Mouse (Mus musculus) thymus, postnatal 0 days (tissue): ENCODE results near the gene Mmel1. TPM values are rescaled to one million over a fixed set of nuclear protein-coding genes. Genes with fewer than 3 reads are reported as not detected.
A peak's percentile ranks its signal among the peaks of the same experiment; 100 is the strongest.

Source experiments
- DNase-seq: peaks from one replicate; pipeline ENCODE4 v3.0.0-alpha.2; 2015; ENCODE audit warnings: low spot score
- polyA plus RNA-seq: library from polyadenylated mRNA; unstranded; fragments of >200 nt; fragmentation: Nextera tagmentation; extraction: Ambion mirVana; gene quantifications from 2 replicates; pipeline ENCODE4 v1.2.1, GENCODE M21; 2015

Mmel1 gene
- polyA plus RNA-seq, 1 experiment from 2014 or later: 0.22 TPM

- DNase-seq: peak; percentile 67
Measured at GRCm38 (mm10) chr4:154935788-154936187, 66.4 kb downstream of the Mmel1 start.

- DNase-seq: peak; percentile 79
Measured at GRCm38 (mm10) chr4:154936542-154937255, 67.3 kb downstream of the Mmel1 start.

GRCm38 (mm10) chr4:154937746-154938145, 68.4 kb downstream of the Mmel1 start:
- no peak for DNase-seq

GRCm38 (mm10) chr4:154940156-154940555, 70.8 kb downstream of the Mmel1 start:
- DNase-seq: no peak

- DNase-seq: no peak
Measured at GRCm38 (mm10) chr4:154941831-154942230, 72.4 kb downstream of the Mmel1 start.

GRCm38 (mm10) chr4:154942632-154943322, 73.4 kb downstream of the Mmel1 start:
- no peak for DNase-seq

- no peak for DNase-seq
Measured at GRCm38 (mm10) chr4:154943323-154944039, 74.1 kb downstream of the Mmel1 start.

- peak; percentile 91 for DNase-seq
Measured at GRCm38 (mm10) chr4:154944121-154944590, 74.8 kb downstream of the Mmel1 start.

Other genes starting within 250 kb of the Mmel1 start
- 6.6 and 7.6 TPM in 2 replicates for gene Prdm16, start 232.7 kb upstream of the Mmel1 start, polyA plus RNA-seq
- not detected in 2 replicates for gene Actrt2, start 201.7 kb upstream of the Mmel1 start, polyA plus RNA-seq
- 0.03 and 0.04 TPM in 2 replicates for gene Ttc34, start 32.1 kb upstream of the Mmel1 start, polyA plus RNA-seq
- 229 and 245 TPM in 2 replicates for gene Fam213b, start 29.6 kb downstream of the Mmel1 start, polyA plus RNA-seq
- gene Tnfrsf14, start 59.0 kb downstream of the Mmel1 start, polyA plus RNA-seq: 5.3 and 6.4 TPM in 2 replicates
- 3.3 and 3.6 TPM in 2 replicates for gene Hes5, start 91.3 kb downstream of the Mmel1 start, polyA plus RNA-seq
- gene Pank4, start 94.5 kb downstream of the Mmel1 start, polyA plus RNA-seq: 41.5 and 42.9 TPM in 2 replicates
- 0.67 and 0.74 TPM in 2 replicates for gene Plch2, start 187.2 kb downstream of the Mmel1 start, polyA plus RNA-seq
- gene Pex10, start 197.4 kb downstream of the Mmel1 start, polyA plus RNA-seq: 15.9 and 16.3 TPM in 2 replicates
- gene Rer1, start 216.8 kb downstream of the Mmel1 start, polyA plus RNA-seq: 184 and 189 TPM in 2 replicates
- gene Morn1, start 217.0 kb downstream of the Mmel1 start, polyA plus RNA-seq: 2.7 and 2.9 TPM in 2 replicates